ENCODE assay signal across 17 mouse cellular contexts in the genomic region with DNA sequence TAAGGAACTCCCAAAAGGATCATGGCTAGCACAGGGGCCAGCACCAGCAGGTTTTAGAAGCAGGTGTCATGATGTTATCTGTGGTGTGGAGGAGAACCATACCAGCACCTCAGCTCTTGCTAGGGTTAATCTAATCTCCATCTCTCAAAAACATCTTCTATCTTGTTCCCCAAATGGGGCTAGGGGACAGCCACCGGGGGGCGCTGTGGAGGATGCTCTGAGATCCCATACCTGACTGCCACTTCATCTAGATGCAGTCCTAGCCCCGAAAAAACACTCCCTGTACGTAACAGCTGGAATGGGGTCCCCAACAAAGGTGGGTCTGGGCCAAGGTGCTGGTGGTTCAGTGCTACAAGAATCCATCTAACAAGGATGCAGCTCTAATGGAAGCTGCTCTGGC. TPM values are rescaled to one million over a fixed set of nuclear protein-coding genes. Genes with fewer than 3 reads are reported as not detected.
A peak's percentile ranks its signal among the peaks of the same experiment; 100 is the strongest.
DNase-seq lines count a peak whose midpoint lies in the region; ATAC-seq and TF ChIP-seq lines count a peak whose summit lies in the region.
"Had no signal": no experiment of that assay in that cellular context is flagged by ENCODE, and none has a peak within 500 bp of the region (broad histone marks: within the 10 kb centered on the region; RNA-seq: fewer than 3 reads in every experiment).

No protein-coding gene starts in this region.

- no peak overlapping the region for H3K4me2 ChIP-seq in lung, postnatal 0 days (replicated peaks; ENCODE audit: low read depth, low read length)
- H3K4me2 ChIP-seq: embryonic facial prominence, embryonic 15.5 days; hindbrain, embryonic 14.5 days; limb, embryonic 12.5 days; midbrain, embryonic 15.5 days; neural tube, embryonic 13.5 days had no signal

- H3K4me1 ChIP-seq in lung, postnatal 0 days (ENCODE audit: insufficient read depth, low read depth, low read length) = no peaks in the 10 kb centered on the region
- H3K4me1 ChIP-seq in lung, adult 2 months (ENCODE audit: control insufficient read depth, insufficient read depth, low read length) = no peaks in the 10 kb centered on the region
- H3K4me1 ChIP-seq in bone marrow macrophage, adult 2 months (ENCODE audit: control insufficient read depth, insufficient read depth, low read length) = no peaks in the 10 kb centered on the region
- H3K4me1 ChIP-seq: embryonic facial prominence, embryonic 15.5 days; limb, embryonic 12.5 days; midbrain, embryonic 15.5 days; neural tube, embryonic 13.5 days had no signal

- no peak for ATAC-seq in lung, postnatal 0 days
- ATAC-seq: forebrain, embryonic 16.5 days; midbrain, embryonic 15.5 days had no signal

- WGBS in lung, postnatal 0 days = 56% methylated on average over 4 of the region's 4 CpGs
- 51% methylated on average over 4 of the region's 4 CpGs for WGBS in lung, adult 2 months

- no peak overlapping the region for H3K9ac ChIP-seq in lung, postnatal 0 days (replicated peaks; ENCODE audit: low read depth)
- H3K9ac ChIP-seq: embryonic facial prominence, embryonic 15.5 days; hindbrain, embryonic 14.5 days; limb, embryonic 12.5 days; midbrain, embryonic 15.5 days; neural tube, embryonic 13.5 days had no signal

- no peak for TF ChIP-seq POLR2A in lung, adult 2 months (IDR thresholded peaks at IDR 0.05; ENCODE audit: borderline replicate concordance, extremely low read depth, low read depth, low read length)
- no peak for TF ChIP-seq POLR2A in bone marrow macrophage, adult 2 months (IDR thresholded peaks at IDR 0.05; ENCODE audit: borderline replicate concordance, low read depth, low read length)

- no peak for TF ChIP-seq EP300 in lung, postnatal 0 days (IDR thresholded peaks at IDR 0.05)

- no peaks in the 10 kb centered on the region for H3K27me3 ChIP-seq in lung, postnatal 0 days (replicated peaks; ENCODE audit: insufficient read depth, low read length)
- H3K27me3 ChIP-seq: embryonic facial prominence, embryonic 15.5 days; limb, embryonic 12.5 days; midbrain, embryonic 15.5 days; neural tube, embryonic 13.5 days had no signal

- no peaks in the 10 kb centered on the region for H3K36me3 ChIP-seq in lung, postnatal 0 days (ENCODE audit: insufficient read depth, low read length)
- H3K36me3 ChIP-seq: embryonic facial prominence, embryonic 15.5 days; limb, embryonic 12.5 days; midbrain, embryonic 15.5 days; neural tube, embryonic 13.5 days had no signal

- no peaks in the 10 kb centered on the region for H3K9me3 ChIP-seq in lung, postnatal 0 days (ENCODE audit: low read length)
- H3K9me3 ChIP-seq: embryonic facial prominence, embryonic 15.5 days; limb, embryonic 12.5 days; midbrain, embryonic 15.5 days; neural tube, embryonic 13.5 days had no signal

- peak; percentile 12; the same call in 1 of the 2 replicates for TF ChIP-seq CTCF in lung, postnatal 0 days (IDR thresholded peaks at IDR 0.05)
- no peak for TF ChIP-seq CTCF in lung, adult 2 months (IDR thresholded peaks at IDR 0.05; ENCODE audit: insufficient read depth, low read length)
- TF ChIP-seq CTCF in bone marrow macrophage, adult 2 months (IDR thresholded peaks at IDR 0.05; ENCODE audit: low read depth, low read length) = peak; percentile 23; the same call in 1 of the 2 replicates

- H3K27ac ChIP-seq in lung, postnatal 0 days (ENCODE audit: low read length) = no peak overlapping the region
- H3K27ac ChIP-seq in bone marrow macrophage, adult 2 months (ENCODE audit: insufficient read depth, low read depth, low read length) = no peak overlapping the region
- H3K27ac ChIP-seq: embryonic facial prominence, embryonic 15.5 days; hindbrain, embryonic 14.5 days; limb, embryonic 12.5 days; midbrain, embryonic 15.5 days; neural tube, embryonic 13.5 days had no signal

- no peak overlapping the region for H3K4me3 ChIP-seq in lung, postnatal 0 days (ENCODE audit: low read depth, low read length)
- H3K4me3 ChIP-seq in lung, adult 2 months (replicated peaks; ENCODE audit: extremely low read depth, low read depth, low read length) = no peak overlapping the region
- H3K4me3 ChIP-seq in bone marrow macrophage, adult 2 months (ENCODE audit: insufficient read depth, low read length) = no peak overlapping the region
- H3K4me3 ChIP-seq: embryonic facial prominence, embryonic 15.5 days; limb, embryonic 12.5 days; midbrain, embryonic 15.5 days; neural tube, embryonic 13.5 days had no signal

- DNase-seq in adrenal gland, postnatal 10 days = peak; percentile 8
- no peak for DNase-seq in adrenal gland, adult 8-10 months
- DNase-seq in lung, postnatal 0 days (ENCODE audit: low spot score) = no peak
- DNase-seq in lung, adult 2 months = no peak
- DNase-seq in thymus, postnatal 25 days = peak; percentile 9
- DNase-seq in neural tube, embryonic 10.5 days (ENCODE audit: extremely low spot score, low spot score) = no peak
- no peak for DNase-seq in urinary bladder, postnatal 14 days (ENCODE audit: low spot score)
- DNase-seq: cerebellum, adult 18-20 months; gastrocnemius, postnatal 36 days; kidney, adult 8-10 months had no signal

RNA-seq across cellular contexts. Expression of gene Eepd1, which starts 31.0 kb away (rescaled TPM):
- 10 to 100 TPM; 18.6 to 30.3 TPM for total RNA-seq in adrenal gland, postnatal 10 days (2021)
- total RNA-seq in adrenal gland, adult 8-10 months (2022) = 10 to 100 TPM; 47.7 to 97.8 (median 53.3) TPM
- 16.7 and 19.2 TPM in 2 replicates for polyA plus RNA-seq in lung, postnatal 0 days (2015; fragmentation: Nextera tagmentation; extraction: Ambion mirVana)
- 7.3 and 8.4 TPM in 2 replicates for polyA plus RNA-seq in lung, adult 2 months (2012; rRNA removed)
- 26.6 and 27.2 TPM in 2 replicates for polyA plus RNA-seq in bone marrow macrophage, adult 2 months (2012; ENCODE audit: insufficient read depth, insufficient read length, missing spikeins)

Comparison
In these comparisons a context has a peak if more than half of its experiments do, and no peak if none do; other contexts are left out.
1. DNase-seq: peak in adrenal gland, postnatal 10 days (single experiment) and thymus, postnatal 25 days (single experiment); none in adrenal gland, adult 8-10 months (single experiment), lung, postnatal 0 days (single experiment), lung, adult 2 months (single experiment), neural tube, embryonic 10.5 days (single experiment) and urinary bladder, postnatal 14 days (single experiment).